In genomic region chrX:48199026-48199425, GRCm38 (mm10) we compare ENCODE assay signal across 24 mouse cellular contexts. TPM values are rescaled to one million over a fixed set of nuclear protein-coding genes. Genes with fewer than 3 reads are reported as not detected.
DNase-seq lines count a peak whose midpoint lies in the region; ATAC-seq and TF ChIP-seq lines count a peak whose summit lies in the region.
"Had no signal": no experiment of that assay in that cellular context is flagged by ENCODE, and none has a peak within 500 bp of the region (broad histone marks: within the 10 kb centered on the region; RNA-seq: fewer than 3 reads in every experiment).

No protein-coding gene starts in this region.

- H3K4me2 ChIP-seq in heart, embryonic 12.5 days = no peak overlapping the region
- no peak overlapping the region for H3K4me2 ChIP-seq in forebrain, embryonic 12.5 days
- H3K4me2 ChIP-seq: embryonic facial prominence, embryonic 15.5 days; forebrain, embryonic 15.5 days; heart, embryonic 15.5 days; hindbrain, embryonic 15.5 days had no signal

- 63% methylated on average over 2 of the region's 2 CpGs for WGBS in heart, adult 2 months
- WGBS in heart, embryonic 12.5 days = 67% methylated on average over 2 of the region's 2 CpGs
- WGBS in forebrain, embryonic 12.5 days = 96% methylated on average over 2 of the region's 2 CpGs

- H3K4me1 ChIP-seq in heart, adult 2 months (ENCODE audit: control insufficient read depth, insufficient read depth, low read length) = no peaks in the 10 kb centered on the region
- H3K4me1 ChIP-seq in heart, embryonic 12.5 days (replicated peaks) = no peaks in the 10 kb centered on the region
- H3K4me1 ChIP-seq in forebrain, embryonic 12.5 days = no peaks in the 10 kb centered on the region
- H3K4me1 ChIP-seq: embryonic facial prominence, embryonic 15.5 days; forebrain, embryonic 10.5 days; heart, embryonic 15.5 days had no signal

- no peaks in the 10 kb centered on the region; the same call in 1 of the 2 replicates for H3K36me3 ChIP-seq in heart, adult 2 months (ENCODE audit: control insufficient read depth, insufficient read depth, low read length)
- peaks cover 3% of the 10 kb centered on the region; the same call in 1 of the 2 replicates for H3K36me3 ChIP-seq in heart, embryonic 12.5 days
- H3K36me3 ChIP-seq in forebrain, embryonic 12.5 days (replicated peaks) = peaks cover 4% of the 10 kb centered on the region; the same call in 1 of the 2 replicates
- H3K36me3 ChIP-seq: embryonic facial prominence, embryonic 15.5 days; heart, embryonic 15.5 days; hindbrain, embryonic 15.5 days had no signal

- H3K79me2 ChIP-seq in heart, adult 2 months (replicated peaks; ENCODE audit: control insufficient read depth, insufficient read depth, low read length) = no peaks in the 10 kb centered on the region

- no peak overlapping the region for H3K9ac ChIP-seq in heart, adult 2 months (ENCODE audit: low read depth, low read length)
- H3K9ac ChIP-seq in heart, embryonic 12.5 days = no peak overlapping the region
- H3K9ac ChIP-seq in forebrain, embryonic 12.5 days = no peak overlapping the region
- H3K9ac ChIP-seq: embryonic facial prominence, embryonic 15.5 days; forebrain, embryonic 15.5 days; heart, embryonic 15.5 days; hindbrain, embryonic 15.5 days had no signal

- no peak for ATAC-seq in heart, embryonic 12.5 days (ENCODE audit: insufficient number of reproducible peaks, low FRiP score)
- no peak for ATAC-seq in forebrain, embryonic 12.5 days (ENCODE audit: low FRiP score)
- ATAC-seq: activated CD4-positive, CD25-positive, alpha-beta regulatory T cell, adult 4 months; forebrain, embryonic 15.5 days; intestine, embryonic 16.5 days; Patski had no signal

- peak; percentile 22 to 23 for DNase-seq in heart, adult 2 months
- no peak for DNase-seq in heart, postnatal 36 days
- DNase-seq in heart, postnatal 10 days = peak; percentile 43 to 50
- DNase-seq in lung, postnatal 10 days = peak; percentile 1
- no peak for DNase-seq in lung, postnatal 4 days
- DNase-seq: adrenal gland, postnatal 14 days; cerebellum, adult 18-20 months; cerebellum, adult 9-11 months; cerebellum, postnatal 36 days; embryo, embryonic 11 days; gastrocnemius, postnatal 14 days; kidney, adult 2 months had no signal

- TF ChIP-seq EP300 in heart, adult 2 months (IDR thresholded peaks at IDR 0.05; ENCODE audit: insufficient read depth, low read depth, low read length) = no peak

- H3K4me3 ChIP-seq in heart, adult 2 months = no peak overlapping the region
- H3K4me3 ChIP-seq in heart, embryonic 12.5 days = no peak overlapping the region
- no peak overlapping the region for H3K4me3 ChIP-seq in forebrain, embryonic 12.5 days (replicated peaks)
- H3K4me3 ChIP-seq: embryonic facial prominence, embryonic 15.5 days; erythroblast, embryonic 14.5 days; forebrain, embryonic 10.5 days; forebrain, embryonic 15.5 days; heart, embryonic 15.5 days; hindbrain, embryonic 15.5 days had no signal

- H3K27ac ChIP-seq in heart, adult 2 months = peak overlapping the region; percentile 28
- H3K27ac ChIP-seq in heart, embryonic 12.5 days (ENCODE audit: poor library complexity, severe bottlenecking) = no peak overlapping the region
- no peak overlapping the region for H3K27ac ChIP-seq in forebrain, embryonic 12.5 days
- H3K27ac ChIP-seq: embryonic facial prominence, embryonic 15.5 days; forebrain, embryonic 10.5 days; forebrain, embryonic 15.5 days; heart, embryonic 15.5 days; hindbrain, embryonic 15.5 days had no signal

- H3K27me3 ChIP-seq in heart, adult 2 months (ENCODE audit: control insufficient read depth, insufficient read depth, low read length) = no peaks in the 10 kb centered on the region
- H3K27me3 ChIP-seq in heart, embryonic 12.5 days (replicated peaks) = no peaks in the 10 kb centered on the region
- H3K27me3 ChIP-seq in forebrain, embryonic 12.5 days = no peaks in the 10 kb centered on the region
- H3K27me3 ChIP-seq: CH12.LX; embryonic facial prominence, embryonic 15.5 days; forebrain, embryonic 15.5 days; heart, embryonic 15.5 days; hindbrain, embryonic 15.5 days had no signal

- TF ChIP-seq POLR2A in heart, adult 2 months (IDR thresholded peaks at IDR 0.05; ENCODE audit: insufficient read depth, low read depth, low read length) = no peak

- H3K9me3 ChIP-seq in heart, embryonic 12.5 days (replicated peaks) = no peaks in the 10 kb centered on the region
- H3K9me3 ChIP-seq in forebrain, embryonic 12.5 days = no peaks in the 10 kb centered on the region
- H3K9me3 ChIP-seq: embryonic facial prominence, embryonic 15.5 days; forebrain, embryonic 10.5 days; forebrain, embryonic 15.5 days; heart, embryonic 15.5 days; hindbrain, embryonic 15.5 days had no signal

- intact Hi-C loops in heart, adult 2 months (cut with DNase I) = no loop called here
- intact Hi-C loops in heart, postnatal 36 days (cut with DNase I) = no loop called here
- intact Hi-C loops in heart, postnatal 10 days (cut with DNase I) = no loop called here

- no peak for TF ChIP-seq CTCF in heart, adult 2 months (IDR thresholded peaks at IDR 0.05)

RNA-seq across cellular contexts. Expression of gene Zdhhc9, which starts 9.7 kb away (rescaled TPM):
- 10 to 100 TPM; 31.2 to 32.5 TPM for total RNA-seq in heart, adult 2 months (2021)
- 25.6 and 36.4 TPM in 2 replicates for polyA plus RNA-seq in heart, adult 2 months (2012; rRNA removed)
- 10 to 100 TPM; 29.9 to 34.2 TPM for total RNA-seq in heart, postnatal 36 days (2021)
- 10 to 100 TPM; 28.3 to 32.4 TPM for total RNA-seq in heart, postnatal 10 days (2021)
- polyA plus RNA-seq in heart, embryonic 12.5 days (2016; fragmentation: Nextera tagmentation; extraction: Ambion mirVana) = 2.6 and 3.9 TPM in 2 replicates
- 6.6 and 6.9 TPM in 2 replicates for polyA plus RNA-seq in forebrain, embryonic 12.5 days (2016; fragmentation: Nextera tagmentation; extraction: Ambion mirVana)

RNA-seq across cellular contexts. Expression of gene Sash3, which starts 52.8 kb away (rescaled TPM):
- 1 to 10 TPM; 1.2 to 1.3 TPM for total RNA-seq in heart, adult 2 months (2021)
- polyA plus RNA-seq in heart, adult 2 months (2012; rRNA removed) = 1.4 and 2.9 TPM in 2 replicates
- total RNA-seq in heart, postnatal 36 days (2021) = 1 to 10 TPM; 1.6 TPM
- 1 to 10 TPM; 1.3 to 1.4 TPM for total RNA-seq in heart, postnatal 10 days (2021)
- 0.84 and 0.96 TPM in 2 replicates for polyA plus RNA-seq in heart, embryonic 12.5 days (2016; fragmentation: Nextera tagmentation; extraction: Ambion mirVana)
- polyA plus RNA-seq in forebrain, embryonic 12.5 days (2016; fragmentation: Nextera tagmentation; extraction: Ambion mirVana) = 0.45 and 0.77 TPM in 2 replicates
- polyA plus RNA-seq: Patski had no signal

RNA-seq across cellular contexts. Expression of gene Utp14a, which starts 57.6 kb away (rescaled TPM):
- total RNA-seq in heart, adult 2 months (2021) = 10 to 100 TPM; 14.0 to 18.1 TPM
- 2.5 and 4.6 TPM in 2 replicates for polyA plus RNA-seq in heart, adult 2 months (2012; rRNA removed)
- total RNA-seq in heart, postnatal 36 days (2021) = 10 to 100 TPM; 13.8 to 18.8 TPM
- 10 to 100 TPM; 13.9 to 17.3 TPM for total RNA-seq in heart, postnatal 10 days (2021)
- polyA plus RNA-seq in heart, embryonic 12.5 days (2016; fragmentation: Nextera tagmentation; extraction: Ambion mirVana) = 9.1 and 11.3 TPM in 2 replicates
- 24.6 and 25.1 TPM in 2 replicates for polyA plus RNA-seq in forebrain, embryonic 12.5 days (2016; fragmentation: Nextera tagmentation; extraction: Ambion mirVana)

Comparison
In these comparisons a context has a peak if more than half of its experiments do, and no peak if none do; other contexts are left out.
1. DNase-seq: peak in heart, adult 2 months (2 of 2), heart, postnatal 10 days (2 of 2) and lung, postnatal 10 days (single experiment); none in heart, postnatal 36 days (0 of 2) and lung, postnatal 4 days (0 of 2).